Mouse (Mus musculus) heart, adult 2 months (tissue): ENCODE data around the gene Gm42906. TPM values are rescaled to one million over a fixed set of nuclear protein-coding genes. Genes with fewer than 3 reads are reported as not detected.

Experiments
- DNase-seq, 2 experiments: peaks; one replicate each; pipeline ENCODE4 v3.0.0; 2021
- H3K27ac ChIP-seq: fragments of 200-600 bp; 2 replicates; pipeline ENCODE4 v1.8.1; 2022
- H3K27me3 ChIP-seq: fragments of 200-500 bp; 2 replicates; pipeline ENCODE4 v1.6.1; 2012; ENCODE audit warnings: mild to moderate bottlenecking, low read length, inconsistent platforms, mixed read lengths; ENCODE audit not compliant: control insufficient read depth, insufficient read depth
- H3K36me3 ChIP-seq: fragments of 200-500 bp; 2 replicates; pipeline ENCODE4 v1.6.1; 2012; ENCODE audit warnings: low read length, inconsistent platforms; ENCODE audit not compliant: control insufficient read depth, insufficient read depth
- H3K4me1 ChIP-seq: fragments of 200-500 bp; 2 replicates; pipeline ENCODE4 v1.6.1; 2011; ENCODE audit warnings: low read length; ENCODE audit not compliant: control insufficient read depth, insufficient read depth
- H3K4me3 ChIP-seq: fragments of 200-600 bp; 2 replicates; pipeline ENCODE4 v1.8.1; 2022
- H3K79me2 ChIP-seq: fragments of 200-500 bp; replicated peaks from 2 replicates; pipeline ENCODE4 v1.6.1; 2012; ENCODE audit warnings: mild to moderate bottlenecking, inconsistent platforms, low read length, moderate library complexity, mixed read lengths; ENCODE audit not compliant: control insufficient read depth, insufficient read depth
- H3K9ac ChIP-seq: fragments of 200-500 bp; 2 replicates; pipeline ENCODE4 v1.6.1; 2012; ENCODE audit warnings: low read depth, mild to moderate bottlenecking, control low read depth, inconsistent platforms, low read length, mixed read lengths
- CTCF ChIP-seq: fragments of 200-600 bp; IDR thresholded peaks from 2 replicates; pipeline ENCODE4 v1.8.1; 2022; ENCODE audit warnings: antibody characterized with exemption, mild to moderate bottlenecking, moderate library complexity
- EP300 ChIP-seq: fragments of 200-500 bp; IDR thresholded peaks from 2 replicates; pipeline ENCODE4 v1.6.1; 2011; ENCODE audit warnings: low read depth, low read length, control low read depth; ENCODE audit not compliant: insufficient read depth
- POLR2A ChIP-seq: fragments of 200-500 bp; IDR thresholded peaks from 2 replicates; pipeline ENCODE4 v1.6.1; 2011; ENCODE audit warnings: mild to moderate bottlenecking, low read depth, low read length, control low read depth; ENCODE audit not compliant: insufficient read depth
- WGBS: fragments of 180-500 bp; shearing (Covaris S2); methylation state at CpG from one replicate; pipeline ENCODE4 v1.1.7; 2018; 5-methylcytosine and 5-hydroxymethylcytosine counted together
- intact Hi-C: fragments of 180-260 bp; cut with DNase I; formaldehyde crosslinking; loops from one replicate; pipeline ENCODE4 v1.15.1; 2025
- polyA plus RNA-seq: library from polyadenylated mRNA; depleted of rRNA; stranded (reverse); fragments of >200 nt; gene quantifications from 2 replicates; pipeline ENCODE4 v1.2.3, GENCODE M21; 2012
- total RNA-seq, 2 experiments: library from RNA; stranded (reverse); gene quantifications; 2 replicates each; pipeline ENCODE4 v1.2.3; 2021

The Gm42906 gene
- total and polyA plus RNA-seq, 3 experiments = 2.9 TPM; not detected in 2

- 33% methylated on average over 5 of the region's 5 CpGs for WGBS
- Histone ChIP-seq H3K4me1 (peaks cover 3% of the 10 kb centered on the region), H3K4me3 (no peak overlapping the region), H3K79me2 (no peaks in the 10 kb centered on the region), H3K27me3 (no peaks in the 10 kb centered on the region), H3K27ac (no peak overlapping the region), H3K9ac (no peak overlapping the region), H3K36me3 (peaks cover 1% of the 10 kb centered on the region; the same call in 1 of the 2 replicates)
- no peak for DNase-seq
- intact Hi-C loops = no loop called here
- TF ChIP-seq POLR2A = no peak
- TF ChIP-seq EP300 = no peak
- no peak for TF ChIP-seq CTCF
Observed at GRCm38 (mm10) chr5:151202925-151203324, 225.0 kb downstream of the Gm42906 start.

GRCm38 (mm10) chr5:151201220-151201619, 226.7 kb downstream of the Gm42906 start:
- 86% methylated on average over 3 of the region's 3 CpGs for WGBS
- Histone ChIP-seq H3K27me3 (no peaks in the 10 kb centered on the region), H3K4me1 (peaks cover 3% of the 10 kb centered on the region), H3K79me2 (no peaks in the 10 kb centered on the region), H3K27ac (no peak overlapping the region), H3K4me3 (no peak overlapping the region), H3K9ac (no peak overlapping the region), H3K36me3 (peaks cover 1% of the 10 kb centered on the region; the same call in 1 of the 2 replicates)
- TF ChIP-seq CTCF = no peak
- no peak for TF ChIP-seq POLR2A
- no peak for TF ChIP-seq EP300
- no peak for DNase-seq
- intact Hi-C loops = no loop called here

DNA sequence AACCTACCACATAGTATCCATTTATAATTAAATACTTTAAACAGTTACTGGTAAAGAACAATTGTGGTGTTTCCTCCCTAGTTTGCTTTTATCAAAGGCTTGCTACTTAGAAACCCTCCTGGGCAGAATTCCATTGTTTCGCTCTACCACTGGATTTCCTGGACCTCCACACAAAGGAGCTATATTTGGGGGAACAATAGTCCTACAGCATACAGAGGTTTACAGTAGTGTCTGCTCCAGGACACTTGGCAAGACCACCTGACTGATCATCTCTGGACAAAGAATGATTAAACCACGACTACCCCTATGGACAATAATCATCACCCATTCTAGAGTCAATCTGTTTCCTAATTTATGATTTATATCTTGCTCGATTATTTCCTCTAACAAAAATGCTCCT, 228.7 kb downstream of the Gm42906 start:
- peak overlapping the region; percentile 11; the same call in 1 of the 2 replicates for H3K27ac ChIP-seq
- peaks cover 1% of the 10 kb centered on the region; the same call in 1 of the 2 replicates for H3K36me3 ChIP-seq
- WGBS = 50% methylated on average over 3 of the region's 3 CpGs
- no peaks in the 10 kb centered on the region for H3K27me3 ChIP-seq
- intact Hi-C loops = no loop called here
- DNase-seq = no peak
- no peaks in the 10 kb centered on the region for H3K79me2 ChIP-seq
- H3K9ac ChIP-seq = no peak overlapping the region
- no peak for TF ChIP-seq CTCF
- no peak for TF ChIP-seq EP300
- TF ChIP-seq POLR2A = no peak
- peaks cover 4% of the 10 kb centered on the region for H3K4me1 ChIP-seq
- no peak overlapping the region for H3K4me3 ChIP-seq

DNA sequence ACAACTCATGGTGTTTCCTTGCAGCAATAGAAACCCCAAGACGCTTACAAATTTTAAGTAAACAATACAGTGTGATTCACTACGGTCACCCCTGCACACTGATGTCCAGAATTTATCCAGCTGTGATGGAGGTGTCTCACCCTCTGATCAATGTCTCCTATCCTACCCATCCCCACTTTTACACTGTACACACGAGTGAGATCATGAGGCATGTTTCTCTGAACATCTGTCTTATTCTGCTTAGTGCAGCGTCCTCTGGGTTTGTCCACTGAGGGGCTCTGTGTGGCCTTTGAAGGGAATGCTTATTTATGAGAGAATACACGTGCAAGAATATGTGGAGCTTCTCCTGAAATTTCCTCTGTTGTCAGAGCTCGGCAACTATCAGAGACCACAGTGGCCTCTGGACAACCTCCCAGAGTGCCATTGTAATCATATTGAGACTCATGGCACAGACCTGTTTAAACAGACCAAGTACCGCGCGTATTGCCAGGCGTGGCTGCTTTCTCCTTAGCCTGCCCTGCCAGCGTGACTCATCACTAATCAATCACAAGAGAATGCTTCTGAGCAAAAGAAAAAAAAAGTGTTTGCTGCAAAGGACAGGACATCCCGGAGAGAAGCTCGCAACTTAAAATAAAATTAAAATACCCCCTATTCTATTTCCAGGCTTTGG, 231.2 kb downstream of the Gm42906 start:
- Histone ChIP-seq H3K36me3 (peaks cover 1% of the 10 kb centered on the region; the same call in 1 of the 2 replicates), H3K27me3 (no peaks in the 10 kb centered on the region)
- intact Hi-C loops = no loop called here

DNA sequence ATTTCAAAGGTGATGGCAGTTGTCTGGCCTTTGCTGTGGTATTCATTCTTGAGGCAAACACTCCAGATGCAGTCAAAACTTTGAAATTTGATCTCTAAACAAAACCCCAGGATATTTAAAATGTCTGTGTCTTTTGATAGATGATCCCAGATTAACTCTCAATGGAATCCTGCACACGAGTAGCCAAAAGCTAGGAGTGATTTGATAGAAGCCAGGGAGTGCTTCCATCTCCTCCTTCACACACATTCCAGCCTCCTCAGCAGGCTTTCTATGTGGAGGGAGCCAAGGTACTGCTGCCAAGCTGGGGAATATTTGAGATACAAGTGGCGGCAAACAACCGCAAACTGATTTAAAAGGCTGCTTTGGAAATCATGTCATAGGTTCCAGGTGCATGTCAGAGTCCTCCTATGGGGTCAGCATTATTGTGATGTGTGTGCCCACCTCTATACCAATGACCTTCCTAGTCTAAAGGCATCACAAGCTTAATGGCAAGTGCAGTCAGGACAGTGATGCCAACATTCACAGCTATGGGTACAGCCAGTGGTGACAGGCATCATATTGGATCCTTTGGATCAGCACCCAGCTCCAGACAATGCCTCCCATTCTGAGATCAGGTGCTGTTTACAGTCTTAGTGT, 234.0 kb downstream of the Gm42906 start:
- H3K36me3 ChIP-seq = no peaks in the 10 kb centered on the region; the same call in 1 of the 2 replicates
- H3K4me1 ChIP-seq = peaks cover 4% of the 10 kb centered on the region
- DNase-seq = no peak
- TF ChIP-seq CTCF (no peak), POLR2A (no peak), EP300 (no peak)
- no peak overlapping the region for H3K9ac ChIP-seq
- H3K27me3 ChIP-seq = no peaks in the 10 kb centered on the region
- 53% methylated on average over 3 of the region's 3 CpGs for WGBS
- intact Hi-C loops = loop anchor here (5.0 kb wide), 1 partner anchor 43 kb away; no protein-coding TSS in a partner anchor
- no peaks in the 10 kb centered on the region for H3K79me2 ChIP-seq
- no peak overlapping the region for H3K4me3 ChIP-seq
- no peak overlapping the region; the same call in none of the 2 replicates for H3K27ac ChIP-seq

More for the DNA sequence above, 231.2 kb downstream of the Gm42906 start:
- Histone ChIP-seq H3K27ac (no peak overlapping the region), H3K9ac (no peak overlapping the region), H3K4me1 (peaks cover 5% of the 10 kb centered on the region), H3K79me2 (no peaks in the 10 kb centered on the region), H3K4me3 (no peak overlapping the region)
- no peak for DNase-seq
- 78% methylated on average over 13 of the region's 13 CpGs for WGBS
- TF ChIP-seq CTCF = no peak
- TF ChIP-seq POLR2A = no peak
- TF ChIP-seq EP300 = no peak

DNA sequence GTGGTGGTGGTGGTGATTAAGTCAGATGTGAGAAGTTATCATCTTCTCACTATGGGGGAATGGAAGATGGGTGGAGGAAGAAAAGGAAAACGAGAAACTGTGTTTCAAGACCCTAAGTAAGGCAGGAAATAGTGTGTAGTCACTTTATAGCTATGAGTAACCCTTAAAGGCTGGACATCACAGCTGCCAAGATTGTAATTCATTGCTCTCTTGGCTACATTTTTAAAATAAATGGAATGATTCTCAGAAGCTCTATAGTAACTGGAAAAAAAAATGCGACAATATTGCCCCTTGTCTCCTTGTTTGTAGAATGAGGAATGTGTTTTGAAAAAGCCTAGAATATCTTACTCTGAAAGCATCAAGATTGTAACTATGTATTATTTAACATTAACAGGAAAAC, 235.7 kb downstream of the Gm42906 start:
- Histone ChIP-seq H3K36me3 (peaks cover 9% of the 10 kb centered on the region), H3K79me2 (peaks cover 2% of the 10 kb centered on the region; the same call in 1 of the 2 replicates), H3K4me3 (no peak overlapping the region), H3K9ac (no peak overlapping the region), H3K27me3 (no peaks in the 10 kb centered on the region), H3K4me1 (peaks cover 4% of the 10 kb centered on the region), H3K27ac (no peak overlapping the region)
- intact Hi-C loops = loop anchor here (5.0 kb wide), 1 partner anchor 45 kb away; no protein-coding TSS in a partner anchor
- WGBS = 66% methylated on average over 2 of the region's 2 CpGs
- no peak for TF ChIP-seq POLR2A
- TF ChIP-seq EP300 = no peak
- no peak for TF ChIP-seq CTCF
- no peak for DNase-seq
